Mouse (Mus musculus) urinary bladder, postnatal 10 days (tissue): Measurements from ENCODE around the gene Ttc7.

Experiments
- DNase-seq: peaks from one replicate; pipeline ENCODE4 v3.0.0; 2022; ENCODE audit warnings: low spot score

The Ttc7 gene

DNA sequence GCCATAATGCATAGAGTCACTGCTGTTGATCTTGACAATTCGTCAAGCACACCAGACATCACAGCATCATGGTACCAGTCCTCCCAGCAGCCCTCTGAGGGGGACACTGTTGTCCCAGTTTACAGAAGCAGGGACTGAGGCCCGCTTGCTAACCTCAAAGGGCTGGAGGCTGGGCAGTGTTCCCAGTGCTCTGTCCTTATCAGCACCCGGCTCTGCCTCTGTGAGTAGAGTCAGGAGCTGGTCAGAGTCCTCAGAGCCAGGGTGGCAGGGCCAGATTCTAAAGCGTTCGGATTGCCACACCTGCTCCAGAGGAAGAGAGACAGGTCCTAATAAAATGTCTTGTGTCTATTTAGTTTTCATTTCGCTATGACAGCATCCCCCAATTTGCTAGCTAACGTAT, 55.0 kb downstream of the Ttc7 start:
- DNase-seq, result no peak

GRCm38 (mm10) chr17:87339122-87339521, 56.4 kb downstream of the Ttc7 start:
- DNase-seq, result no peak

GRCm38 (mm10) chr17:87343060-87343703, 60.5 kb downstream of the Ttc7 start:
- no peak for DNase-seq

DNA sequence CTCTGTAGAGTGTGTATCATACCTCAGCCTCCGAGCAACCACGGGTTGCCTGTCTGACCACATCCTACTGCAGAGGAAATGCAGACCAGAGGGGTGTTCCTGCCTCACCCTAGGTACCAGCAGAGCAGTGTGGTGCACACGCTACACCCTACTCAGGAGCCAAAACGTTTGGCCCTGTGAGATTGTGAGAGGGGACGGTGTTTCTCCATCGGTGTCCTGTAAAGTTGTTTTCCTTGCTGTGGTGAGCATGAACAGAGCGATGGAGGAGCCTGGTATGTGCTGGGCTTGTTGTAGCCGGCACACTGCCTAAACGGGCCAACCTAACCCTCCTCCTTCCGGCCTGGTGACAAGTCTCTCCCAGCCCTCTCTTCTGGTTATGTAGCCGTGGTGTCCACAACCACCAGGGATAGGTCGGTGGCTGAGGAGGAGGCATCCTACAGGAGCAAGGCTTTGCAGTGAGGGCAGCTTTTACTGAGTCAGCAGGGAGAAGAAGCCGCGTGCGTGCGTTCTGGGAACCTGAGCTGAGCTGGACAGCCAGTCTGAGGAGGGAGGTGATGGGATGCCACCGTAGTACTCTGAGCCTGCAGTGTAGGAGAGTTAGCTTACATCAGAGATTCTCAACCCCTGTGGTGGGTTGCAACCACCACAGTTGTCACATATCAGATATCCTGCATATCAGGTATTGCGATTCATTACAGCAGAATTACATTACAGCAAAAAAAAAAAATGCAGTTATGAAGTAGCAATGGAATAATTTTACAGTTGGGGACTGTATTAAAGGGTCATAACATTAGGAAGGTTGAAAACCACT, 62.0 kb downstream of the Ttc7 start:
- DNase-seq, result no peak

- DNase-seq, result no peak
Measured at GRCm38 (mm10) chr17:87345252-87345593, 62.5 kb downstream of the Ttc7 start.

- DNase-seq, result no peak
Measured at GRCm38 (mm10) chr17:87348353-87348752, 65.7 kb downstream of the Ttc7 start.

GRCm38 (mm10) chr17:87349069-87349468, 66.4 kb downstream of the Ttc7 start:
- no peak for DNase-seq

DNA sequence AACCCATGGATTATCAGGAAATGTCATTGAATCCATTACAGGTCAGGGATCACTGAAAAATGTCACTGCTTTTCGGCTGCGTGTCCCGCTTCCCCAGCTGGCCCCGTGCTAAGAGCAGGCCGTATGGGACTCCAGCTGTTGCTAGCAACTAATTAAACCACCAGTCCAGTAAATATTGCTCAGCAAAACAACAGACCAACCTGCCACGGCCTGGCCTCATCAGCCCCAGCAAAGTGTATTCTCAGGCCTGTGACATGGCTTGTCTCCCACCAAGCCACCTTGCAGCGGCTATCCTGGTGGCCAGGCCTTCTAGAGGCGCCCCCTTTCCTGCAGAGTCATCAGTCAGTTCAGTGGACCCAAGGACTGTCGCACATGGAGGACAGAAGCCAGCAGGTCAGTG, 66.9 kb downstream of the Ttc7 start:
- no peak for DNase-seq

GRCm38 (mm10) chr17:87350471-87351240, 68.0 kb downstream of the Ttc7 start:
- no peak for DNase-seq

DNA sequence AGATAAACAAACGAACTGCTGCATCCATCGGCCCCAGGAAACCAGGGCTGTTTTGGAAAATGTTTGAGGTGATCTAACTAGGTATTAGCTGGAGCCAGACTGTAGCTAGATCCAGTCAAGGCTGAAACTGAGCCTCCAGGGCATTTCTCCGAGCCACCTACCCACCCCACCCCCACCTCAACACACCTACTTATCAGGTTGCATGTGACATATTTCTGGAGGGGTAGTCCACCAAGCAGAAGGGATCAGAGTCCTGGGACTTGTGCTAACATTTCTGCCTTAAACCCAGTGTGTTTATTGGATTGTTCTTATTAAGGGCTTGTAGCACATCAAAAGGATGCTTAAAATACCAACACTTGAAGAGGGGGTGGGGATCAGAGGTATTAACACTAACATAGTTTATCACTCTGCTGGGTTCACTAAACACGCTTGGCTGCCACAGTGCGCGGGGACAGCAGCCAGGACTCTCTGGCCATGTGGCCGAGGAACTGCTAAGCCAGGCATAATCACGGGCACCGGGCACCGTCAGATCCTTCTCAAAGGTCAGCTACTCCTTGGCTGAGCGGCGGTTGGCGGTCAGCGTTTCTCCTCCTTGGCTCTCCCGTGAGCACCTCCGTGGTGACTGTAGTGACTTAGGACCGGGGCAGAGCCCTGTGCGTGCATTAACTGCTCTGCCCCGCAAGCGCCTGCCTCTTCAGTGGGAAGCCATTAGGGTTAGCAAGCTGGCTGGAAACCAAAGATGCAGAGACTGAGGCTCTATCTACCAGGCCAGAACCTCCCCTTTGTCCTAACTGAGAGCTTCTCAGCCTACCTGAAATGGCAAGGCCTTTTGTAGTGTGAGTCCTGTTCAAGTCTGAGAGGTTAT, 68.8 kb downstream of the Ttc7 start:
- DNase-seq, result no peak

- no peak for DNase-seq
Measured at GRCm38 (mm10) chr17:87352106-87352897, 69.6 kb downstream of the Ttc7 start.

DNA sequence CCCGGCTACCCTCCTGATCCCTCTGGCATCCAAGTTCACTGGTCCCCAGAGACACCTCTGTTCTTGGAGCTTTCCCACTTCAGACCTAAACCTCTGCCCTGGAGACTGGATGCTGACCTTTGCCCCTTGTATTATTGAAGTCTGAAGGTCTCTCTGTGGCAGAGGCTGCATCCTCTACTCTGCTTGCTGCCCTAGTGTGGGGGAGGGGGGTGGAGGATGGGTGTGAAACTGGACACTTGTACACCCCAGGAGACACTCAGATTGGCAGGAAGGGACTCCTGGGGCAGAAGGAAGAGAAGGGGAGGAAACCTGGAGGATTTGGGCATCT, 70.2 kb downstream of the Ttc7 start:
- no peak for DNase-seq

- DNase-seq, result no peak
Measured at GRCm38 (mm10) chr17:87353745-87354320, 71.1 kb downstream of the Ttc7 start.

DNA sequence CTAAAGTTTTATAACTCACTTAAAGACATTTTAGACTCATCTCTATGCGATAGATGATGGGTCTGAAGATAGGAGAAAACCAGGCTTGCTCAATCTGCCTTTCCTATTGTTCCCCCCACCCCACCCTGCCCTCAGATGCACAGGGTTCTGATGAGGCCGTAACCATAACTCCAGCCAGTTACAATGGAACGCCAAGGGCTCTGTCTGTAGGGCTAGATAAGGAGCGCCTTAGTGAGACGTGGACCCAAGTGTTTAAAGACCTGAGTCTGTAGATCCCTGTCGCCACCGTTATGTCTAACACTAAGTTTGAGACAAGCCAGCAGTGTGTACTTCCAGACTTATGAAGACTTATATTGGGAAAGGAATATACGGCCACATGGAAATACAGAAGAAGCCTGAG, 72.8 kb downstream of the Ttc7 start:
- no peak for DNase-seq

- DNase-seq, result no peak
Measured at GRCm38 (mm10) chr17:87356261-87356660, 73.6 kb downstream of the Ttc7 start.

DNA sequence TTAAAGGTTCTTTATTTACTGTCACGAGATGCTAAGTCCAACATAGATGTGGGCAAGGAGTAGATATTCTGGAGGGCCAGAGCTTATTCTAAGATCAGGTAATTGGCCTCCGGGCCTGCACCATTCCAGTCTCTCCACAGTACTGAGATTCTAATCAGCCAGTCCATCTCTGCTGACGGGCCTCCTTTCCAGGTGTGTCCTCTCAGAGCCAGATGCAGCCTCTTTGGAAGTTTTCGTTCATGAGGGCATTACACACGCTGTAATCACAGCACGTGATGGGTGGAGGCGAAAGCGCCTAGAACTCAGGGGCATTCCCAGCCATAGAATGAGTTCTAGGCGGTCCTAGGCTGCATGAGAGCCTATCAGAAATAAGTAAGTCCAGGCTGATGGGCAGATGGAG, 74.8 kb downstream of the Ttc7 start:
- DNase-seq, result no peak

- no peak for DNase-seq
Measured at GRCm38 (mm10) chr17:87361132-87361531, 78.4 kb downstream of the Ttc7 start.

DNA sequence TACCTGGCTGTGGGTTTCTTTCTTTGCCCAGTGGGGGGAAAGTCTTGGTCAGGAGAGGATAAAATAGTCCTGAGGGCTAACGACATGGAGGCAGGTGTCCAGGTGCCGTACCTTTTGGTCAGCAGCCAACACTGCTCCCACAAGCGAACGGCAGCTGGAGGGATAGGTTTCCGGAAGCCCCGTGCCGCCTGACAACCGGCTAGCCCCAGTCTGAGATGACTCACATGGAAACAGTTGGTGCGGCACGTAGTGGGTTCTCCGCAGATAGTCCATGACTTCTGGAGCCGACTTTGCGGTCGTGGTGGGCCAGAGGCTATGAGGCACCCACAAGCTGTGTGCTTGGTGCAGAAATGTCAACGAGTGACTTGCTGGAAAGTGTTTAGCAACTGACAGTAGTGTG, 81.4 kb downstream of the Ttc7 start:
- DNase-seq, result no peak

DNA sequence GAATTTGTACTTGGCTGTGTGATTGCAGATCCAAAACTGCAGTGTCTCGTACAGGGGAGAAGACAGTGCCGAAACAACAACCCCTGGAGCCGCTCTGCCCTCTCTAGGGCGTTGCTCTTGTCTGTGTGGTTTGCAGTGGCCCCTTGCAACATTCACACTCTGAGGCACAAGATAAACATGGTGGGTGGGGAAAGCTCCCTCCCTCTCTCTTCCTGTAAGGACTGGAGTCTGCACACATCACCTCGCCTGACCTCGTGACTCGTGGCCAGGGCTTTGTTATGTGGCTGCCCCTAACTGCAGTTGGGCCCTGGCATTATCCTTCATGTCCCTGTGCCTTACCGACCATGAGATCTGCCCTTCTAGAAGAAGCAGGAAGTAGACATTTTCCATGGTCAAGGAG, 82.6 kb downstream of the Ttc7 start:
- DNase-seq, result no peak

DNA sequence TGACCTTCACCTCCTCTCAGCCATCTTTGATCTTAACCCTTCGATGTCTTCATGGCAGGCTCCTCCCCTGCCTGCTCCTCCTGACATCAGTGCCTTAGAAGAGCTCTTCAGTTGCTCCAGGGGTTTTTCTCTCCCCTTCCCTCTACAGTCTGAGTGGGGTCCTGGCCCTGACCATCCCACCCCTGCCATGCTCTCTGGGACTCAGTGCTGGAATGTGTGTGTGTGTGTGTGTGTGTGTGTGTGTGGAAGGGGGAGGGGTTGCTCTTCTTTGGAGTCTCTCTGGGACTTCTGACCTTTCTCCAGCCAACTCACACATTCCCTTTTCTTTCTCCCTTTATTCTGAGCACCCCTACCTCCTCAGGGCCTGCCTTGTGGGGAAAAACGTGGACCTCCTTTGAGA, 83.8 kb downstream of the Ttc7 start:
- DNase-seq, result no peak

DNA sequence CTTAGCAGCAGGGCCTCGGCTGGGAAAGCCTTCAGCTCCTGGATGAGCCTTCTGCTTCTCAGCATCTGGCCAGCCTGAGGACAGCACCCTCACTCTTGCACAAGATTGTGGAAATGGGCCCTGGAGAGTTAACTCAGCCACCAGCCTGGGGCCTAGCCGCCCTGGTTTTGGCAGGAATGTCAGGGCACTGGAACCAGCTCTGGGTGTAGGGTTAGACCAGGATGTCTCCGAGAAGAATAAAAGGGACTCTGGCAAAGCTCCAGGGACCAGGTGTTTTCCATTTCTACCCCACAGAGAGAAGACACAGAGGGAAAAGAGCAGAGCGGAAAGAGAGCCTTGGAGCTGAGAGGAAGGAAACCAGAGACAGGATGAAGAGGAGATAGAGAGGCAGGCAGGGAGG, 84.5 kb downstream of the Ttc7 start:
- no peak for DNase-seq
